Mouse (Mus musculus) testis, adult 2 months (tissue): ENCODE results near the gene Lgi2.

Source experiments
- CTCF ChIP-seq: fragments of 200-500 bp; IDR thresholded peaks from 2 replicates; pipeline ENCODE4 v1.5.1; 2012; ENCODE audit warnings: low read depth, mild to moderate bottlenecking, inconsistent platforms, low read length, moderate library complexity; ENCODE audit not compliant: control insufficient read depth, insufficient read depth, insufficient replicate concordance
- POLR2A ChIP-seq: fragments of 200-500 bp; IDR thresholded peaks from 2 replicates; pipeline ENCODE4 v1.6.1; 2012; ENCODE audit warnings: low read depth, mild to moderate bottlenecking, inconsistent platforms, low read length, moderate library complexity; ENCODE audit not compliant: control insufficient read depth

DNA sequence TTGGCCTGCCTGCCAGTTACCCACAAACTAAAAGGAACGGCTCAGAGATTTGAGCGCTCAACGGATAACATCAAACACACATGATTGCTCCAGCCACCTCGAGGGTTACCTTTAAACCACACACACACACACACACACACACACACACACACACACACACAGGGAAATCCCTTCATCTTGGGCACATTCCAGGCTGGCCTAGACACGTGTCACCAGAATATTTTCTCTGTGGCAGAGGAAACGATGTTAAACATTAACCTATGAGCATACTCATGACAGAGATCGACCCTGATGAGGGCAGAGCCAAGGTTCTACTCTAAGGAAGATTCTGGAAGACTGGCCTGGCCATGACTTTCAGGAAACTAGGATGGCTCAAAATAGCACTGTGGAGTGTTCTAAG is 29.2 kb downstream of the Lgi2 start:
- no peak for TF ChIP-seq CTCF
- no peak for TF ChIP-seq POLR2A
